Mouse (Mus musculus): ENCODE data around the gene Sp8.
A peak's percentile ranks its signal among the peaks of the same experiment; 100 is the strongest.

The Sp8 gene

GRCm38 (mm10) chr12:118848496-118849202, 2.5 kb downstream of the Sp8 start:
- DNase-seq (ENCODE audit: low spot score): no peak

GRCm38 (mm10) chr12:118849203-118849861, 3.2 kb downstream of the Sp8 start:
- no peak for DNase-seq (ENCODE audit: low spot score)

GRCm38 (mm10) chr12:118849996-118850395, 3.9 kb downstream of the Sp8 start:
- no peak for DNase-seq (ENCODE audit: low spot score)

- DNase-seq (ENCODE audit: low spot score): no peak
These were observed 4.8 kb downstream of the Sp8 start for GRCm38 (mm10) chr12:118850851-118851410.

- no peak for DNase-seq (ENCODE audit: low spot score)
These were observed 7.2 kb downstream of the Sp8 start for GRCm38 (mm10) chr12:118853331-118853730.

GRCm38 (mm10) chr12:118854401-118854800, 8.3 kb downstream of the Sp8 start:
- no peak for DNase-seq (ENCODE audit: low spot score)

GRCm38 (mm10) chr12:118854831-118855453, 8.8 kb downstream of the Sp8 start:
- DNase-seq (ENCODE audit: low spot score): peak; percentile 50

- no peak for DNase-seq (ENCODE audit: low spot score)
These were observed 10.0 kb downstream of the Sp8 start for GRCm38 (mm10) chr12:118856151-118856550.

- DNase-seq (ENCODE audit: low spot score): no peak
These were observed 26.5 kb downstream of the Sp8 start for GRCm38 (mm10) chr12:118872673-118873072.

- DNase-seq (ENCODE audit: low spot score): no peak
These were observed 36.7 kb downstream of the Sp8 start for GRCm38 (mm10) chr12:118882790-118883189.

GRCm38 (mm10) chr12:118887964-118888363, 41.8 kb downstream of the Sp8 start:
- DNase-seq (ENCODE audit: low spot score): peak; percentile 8
